8 mouse cellular contexts compared by ENCODE assay signal in the genomic region with DNA sequence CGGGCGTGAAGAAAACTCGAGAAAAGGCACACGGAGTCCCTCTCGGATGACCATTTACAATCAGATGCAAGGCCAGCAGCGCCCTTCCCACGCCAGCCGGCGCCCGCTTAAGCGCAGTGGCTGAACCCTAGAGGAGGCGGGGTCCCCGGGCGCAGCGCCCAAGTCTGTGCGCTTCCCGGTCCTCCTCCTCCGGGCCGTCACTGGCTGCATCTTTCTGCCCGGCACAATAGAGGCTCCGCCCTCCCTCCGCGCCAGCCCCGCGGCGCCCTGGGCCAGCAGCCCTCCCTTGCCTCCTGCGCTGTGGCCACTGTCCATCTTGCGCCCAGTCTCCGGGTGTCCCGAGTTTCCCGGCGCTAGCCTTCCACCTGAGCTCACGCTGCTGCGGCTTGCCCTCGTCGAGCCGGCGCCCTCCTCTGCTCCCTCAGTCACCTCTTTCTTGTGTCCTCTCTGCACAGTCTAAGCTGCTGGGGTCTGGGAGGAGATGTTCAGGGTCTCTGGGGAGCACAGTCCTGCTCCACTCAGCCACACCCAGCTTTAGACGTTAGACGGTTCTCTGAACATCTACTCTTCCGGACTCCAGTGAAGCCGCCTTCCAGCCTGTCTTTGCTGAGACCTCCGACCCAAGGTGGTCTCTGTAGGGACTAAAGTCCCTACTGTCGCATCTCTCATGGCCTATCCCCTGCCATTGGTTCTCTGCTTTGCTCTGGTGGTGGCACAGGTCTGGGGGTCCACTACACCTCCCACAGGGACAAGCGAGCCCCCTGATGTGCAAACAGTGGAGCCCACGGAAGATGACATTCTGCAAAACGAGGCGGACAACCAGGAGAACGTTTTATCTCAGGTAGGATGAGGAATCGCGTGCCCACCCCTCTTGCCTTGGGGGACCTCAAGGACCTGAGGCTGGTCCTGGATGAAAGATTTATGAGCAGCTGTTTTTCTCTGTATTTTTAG. TPM values are rescaled to one million over a fixed set of nuclear protein-coding genes. Genes with fewer than 3 reads are reported as not detected.
DNase-seq lines count a peak whose midpoint lies in the region; ATAC-seq lines count a peak whose summit lies in the region.

Olfml2b (plus strand) TSS at position 278 of the 951 bp plus-strand sequence.

- intact Hi-C loops in gastrocnemius, postnatal 14 days (cut with DNase I; ENCODE audit: low total_unique reads) = no loop called here

- ATAC-seq in megakaryocyte, adult 5-6 weeks (ENCODE audit: poor library complexity, severe bottlenecking) = peak; percentile 98

- DNase-seq in adrenal gland, adult (ENCODE audit: inconsistent age in 2 of 2, low spot score in 1 of 2) = peak; percentile 89 to 94
- DNase-seq in embryo, embryonic 10 days (ENCODE audit: low spot score) = peak; percentile 94
- DNase-seq in gastrocnemius, postnatal 14 days = peak; percentile 93
- DNase-seq in induced T-regulatory cell, adult 2 months (ENCODE audit: low read depth) = peak; percentile 34
- peak; percentile 31 to 72 for DNase-seq in left cerebral cortex, adult 8-10 months (ENCODE audit: low spot score in 2 of 2)
- peak; percentile 63 to 74 for DNase-seq in right cerebral cortex, adult 2 months (ENCODE audit: low spot score in 2 of 2)
- DNase-seq in urinary bladder, postnatal 4 days (ENCODE audit: low spot score in 2 of 2) = peak; percentile 85

RNA-seq across cellular contexts. Expression of gene Olfml2b, which starts in this region (rescaled TPM):
- 10 to 100 TPM; 27.6 to 35.9 TPM for total RNA-seq in gastrocnemius, postnatal 14 days (2021)
- total RNA-seq in left cerebral cortex, adult 8-10 months (2022) = 1 to 10 TPM; 2.9 to 4.2 (median 3.9) TPM
- total RNA-seq in megakaryocyte, adult 5-6 weeks (2015) = 9.0 and 9.2 TPM in 2 replicates
- 10.8 and 16.5 TPM in 2 replicates for total RNA-seq in megakaryocyte, adult 5-6 weeks (2017)

Comparison
In these comparisons a context has a peak if more than half of its experiments do, and no peak if none do; other contexts are left out.
1. Peak in every context shown above with its lines: DNase-seq and ATAC-seq.
2. DNase-seq: peak in every context shown above with its lines; median percentile 94 in embryo, embryonic 10 days; 93 in gastrocnemius, postnatal 14 days; 92 in adrenal gland, adult; 85 in urinary bladder, postnatal 4 days; 68 in right cerebral cortex, adult 2 months; 52 in left cerebral cortex, adult 8-10 months; 34 in induced T-regulatory cell, adult 2 months.